Mouse (Mus musculus): ENCODE results near the gene Car10. TPM values are rescaled to one million over a fixed set of nuclear protein-coding genes. Genes with fewer than 3 reads are reported as not detected.

Car10 gene
- polyA plus RNA-seq, 1 experiment from 2014 or later = 0.29 TPM

DNA sequence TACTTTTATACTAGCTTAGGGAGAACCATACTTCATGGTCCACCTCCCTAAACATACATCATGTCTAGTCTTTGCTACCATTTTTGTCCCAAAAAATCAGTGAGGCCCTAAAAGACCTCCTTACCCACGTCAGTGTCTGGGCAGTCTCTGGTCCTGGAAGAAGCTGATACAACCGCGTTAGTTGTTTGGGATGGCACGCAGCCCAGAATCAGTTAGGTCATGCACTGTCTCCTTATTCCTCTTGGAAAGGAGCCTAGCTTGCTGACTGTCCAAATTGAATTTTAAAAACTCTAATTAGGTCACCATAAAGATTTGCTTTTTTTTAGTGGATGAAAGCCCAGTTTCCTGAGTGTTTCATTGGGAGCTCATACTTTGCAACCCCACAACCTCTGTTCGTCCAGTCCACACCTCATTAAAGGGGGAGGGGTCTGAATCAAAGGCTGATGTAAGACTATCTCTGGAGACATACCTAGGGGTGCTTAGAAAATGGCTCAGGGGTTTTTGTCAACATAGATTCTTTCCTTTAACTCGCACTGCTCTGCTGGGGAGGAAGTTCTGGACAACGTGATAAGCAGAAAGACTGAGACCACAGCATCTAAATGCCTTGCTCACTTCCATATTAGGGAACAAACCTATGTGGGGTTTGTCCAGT lies 433.3 kb downstream of the Car10 start:
- no peaks in the 10 kb centered on the region for H3K36me3 ChIP-seq
- H3K9me3 ChIP-seq = 0 out of 2 replicates have a peak, but pooled peaks cover 3% of the 10 kb centered on the region
- ATAC-seq (ENCODE audit: insufficient number of reproducible peaks, insufficient read depth, low FRiP score, low TSS enrichment, low read depth) = no peak
- H3K4me1 ChIP-seq (replicated peaks) = no peaks in the 10 kb centered on the region
- no peak overlapping the region for H3K27ac ChIP-seq
- WGBS = 81% methylated on average over 7 of the region's 7 CpGs
- no peak overlapping the region for H3K4me2 ChIP-seq
- H3K27me3 ChIP-seq = no peaks in the 10 kb centered on the region
- no peak overlapping the region for H3K9ac ChIP-seq (replicated peaks)
- H3K4me3 ChIP-seq (replicated peaks) = no peak overlapping the region

DNA sequence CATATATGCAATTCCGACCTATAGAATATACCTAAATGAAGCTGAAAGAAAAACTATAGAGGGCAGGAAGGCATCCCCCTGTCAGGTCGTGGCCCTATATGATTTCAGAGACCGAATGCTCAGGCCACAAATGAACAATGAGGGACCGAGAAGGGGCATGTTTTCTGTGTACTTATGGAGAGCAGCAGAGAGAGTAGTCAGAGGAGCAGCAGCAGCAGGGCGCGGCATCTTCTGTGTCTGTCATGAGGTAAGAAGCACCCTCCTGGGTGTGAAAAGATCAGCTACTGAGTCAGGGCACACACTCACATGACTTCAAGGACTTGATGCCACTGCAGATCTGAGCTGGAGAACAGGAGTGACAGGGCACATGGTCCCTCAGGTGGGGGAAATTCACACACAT lies 438.4 kb downstream of the Car10 start:
- Histone ChIP-seq H3K9ac (replicated peaks) (no peak overlapping the region), H3K9me3 (no peaks in the 10 kb centered on the region), H3K4me2 (no peak overlapping the region), H3K4me1 (replicated peaks) (no peaks in the 10 kb centered on the region), H3K27me3 (no peaks in the 10 kb centered on the region), H3K27ac (no peak overlapping the region), H3K36me3 (no peaks in the 10 kb centered on the region), H3K4me3 (replicated peaks) (no peak overlapping the region)
- no peak for ATAC-seq (ENCODE audit: insufficient number of reproducible peaks, insufficient read depth, low FRiP score, low TSS enrichment, low read depth)
- 87% methylated on average over 6 of the region's 6 CpGs for WGBS

DNA sequence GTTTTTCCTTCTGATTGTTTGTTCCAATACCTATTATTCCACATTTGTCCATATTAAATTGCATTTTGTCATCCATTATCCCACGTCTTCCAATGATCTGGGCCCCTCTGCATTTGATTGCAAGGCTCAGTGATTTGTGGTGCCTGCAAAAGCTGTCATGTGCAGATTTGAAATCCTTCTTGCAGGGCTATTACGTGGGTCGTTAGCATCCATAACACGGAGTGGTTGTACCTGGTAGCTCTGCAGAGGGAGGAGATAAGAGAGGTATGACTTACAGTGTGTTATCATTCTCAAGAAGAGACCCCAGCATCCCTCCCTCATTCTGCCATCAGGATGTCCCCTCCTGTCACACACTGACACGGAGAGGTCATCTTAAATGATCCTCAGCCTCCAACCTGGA lies 451.1 kb downstream of the Car10 start:
- Histone ChIP-seq H3K36me3 (no peaks in the 10 kb centered on the region), H3K9ac (replicated peaks) (no peak overlapping the region), H3K27ac (no peak overlapping the region), H3K4me3 (replicated peaks) (no peak overlapping the region), H3K9me3 (no peaks in the 10 kb centered on the region), H3K4me2 (no peak overlapping the region), H3K27me3 (no peaks in the 10 kb centered on the region), H3K4me1 (replicated peaks) (no peaks in the 10 kb centered on the region)
- 58% methylated on average over 5 of the region's 5 CpGs for WGBS
- ATAC-seq (ENCODE audit: insufficient number of reproducible peaks, insufficient read depth, low FRiP score, low TSS enrichment, low read depth) = no peak

GRCm38 (mm10) chr11:93550908-93551307 lies 453.1 kb downstream of the Car10 start:
- H3K27me3 ChIP-seq = no peaks in the 10 kb centered on the region
- H3K9ac ChIP-seq (replicated peaks) = no peak overlapping the region
- H3K27ac ChIP-seq = no peak overlapping the region
- H3K36me3 ChIP-seq = no peaks in the 10 kb centered on the region
- no peaks in the 10 kb centered on the region for H3K4me1 ChIP-seq (replicated peaks)
- no peak overlapping the region for H3K4me3 ChIP-seq (replicated peaks)
- 4% methylated on average over 3 of the region's 3 CpGs for WGBS
- no peak overlapping the region for H3K4me2 ChIP-seq
- no peak for ATAC-seq (ENCODE audit: insufficient number of reproducible peaks, insufficient read depth, low FRiP score, low TSS enrichment, low read depth)
- no peaks in the 10 kb centered on the region for H3K9me3 ChIP-seq

- Histone ChIP-seq H3K4me2 (no peak overlapping the region), H3K27ac (no peak overlapping the region), H3K4me3 (replicated peaks) (no peak overlapping the region), H3K4me1 (replicated peaks) (0 out of 2 replicates have a peak, but pooled peaks cover 4% of the 10 kb centered on the region), H3K27me3 (no peaks in the 10 kb centered on the region; the same call in 1 of the 2 replicates), H3K9ac (replicated peaks) (no peak overlapping the region), H3K36me3 (no peaks in the 10 kb centered on the region), H3K9me3 (no peaks in the 10 kb centered on the region)
- ATAC-seq (ENCODE audit: insufficient number of reproducible peaks, insufficient read depth, low FRiP score, low TSS enrichment, low read depth) = no peak
- 81% methylated on average over 3 of the region's 3 CpGs for WGBS
These were observed 461.3 kb downstream of the Car10 start for GRCm38 (mm10) chr11:93559118-93559517.

- 53% methylated on average over 7 of the region's 7 CpGs for WGBS
- ATAC-seq (ENCODE audit: insufficient number of reproducible peaks, insufficient read depth, low FRiP score, low TSS enrichment, low read depth) = no peak
- H3K4me2 ChIP-seq = no peak overlapping the region
These were observed 462.7 kb downstream of the Car10 start for GRCm38 (mm10) chr11:93560570-93560969.

GRCm38 (mm10) chr11:93562330-93562865 lies 464.6 kb downstream of the Car10 start:
- Histone ChIP-seq H3K4me1 (replicated peaks) (0 out of 2 replicates have a peak, but pooled peaks cover 4% of the 10 kb centered on the region), H3K9ac (replicated peaks) (no peak overlapping the region), H3K27ac (no peak overlapping the region), H3K9me3 (no peaks in the 10 kb centered on the region), H3K27me3 (no peaks in the 10 kb centered on the region; the same call in 1 of the 2 replicates), H3K36me3 (no peaks in the 10 kb centered on the region), H3K4me2 (no peak overlapping the region), H3K4me3 (replicated peaks) (no peak overlapping the region)
- no peak for ATAC-seq (ENCODE audit: insufficient number of reproducible peaks, insufficient read depth, low FRiP score, low TSS enrichment, low read depth)

More at GRCm38 (mm10) chr11:93560570-93560969, 462.7 kb downstream of the Car10 start:
- H3K4me1 ChIP-seq (replicated peaks) = 0 out of 2 replicates have a peak, but pooled peaks cover 4% of the 10 kb centered on the region
- no peak overlapping the region for H3K27ac ChIP-seq
- H3K9me3 ChIP-seq = no peaks in the 10 kb centered on the region
- no peak overlapping the region for H3K4me3 ChIP-seq (replicated peaks)
- no peak overlapping the region for H3K9ac ChIP-seq (replicated peaks)
- H3K36me3 ChIP-seq = no peaks in the 10 kb centered on the region
- no peaks in the 10 kb centered on the region; the same call in 1 of the 2 replicates for H3K27me3 ChIP-seq

- no peak for ATAC-seq (ENCODE audit: insufficient number of reproducible peaks, insufficient read depth, low FRiP score, low TSS enrichment, low read depth)
- Histone ChIP-seq H3K27ac (no peak overlapping the region), H3K9me3 (no peaks in the 10 kb centered on the region), H3K4me3 (replicated peaks) (no peak overlapping the region), H3K4me2 (no peak overlapping the region), H3K9ac (replicated peaks) (no peak overlapping the region), H3K27me3 (no peaks in the 10 kb centered on the region; the same call in 1 of the 2 replicates), H3K4me1 (replicated peaks) (0 out of 2 replicates have a peak, but pooled peaks cover 4% of the 10 kb centered on the region), H3K36me3 (no peaks in the 10 kb centered on the region)
- 88% methylated on average over 3 of the region's 3 CpGs for WGBS
These were observed 467.9 kb downstream of the Car10 start for GRCm38 (mm10) chr11:93565756-93566155.

GRCm38 (mm10) chr11:93571917-93572641 lies 474.3 kb downstream of the Car10 start:
- Histone ChIP-seq H3K27ac (no peak overlapping the region), H3K4me3 (replicated peaks) (no peak overlapping the region), H3K4me2 (no peak overlapping the region), H3K9ac (replicated peaks) (no peak overlapping the region), H3K4me1 (replicated peaks) (no peaks in the 10 kb centered on the region), H3K36me3 (no peaks in the 10 kb centered on the region), H3K9me3 (no peaks in the 10 kb centered on the region), H3K27me3 (no peaks in the 10 kb centered on the region)
- WGBS = 73% methylated on average over 11 of the region's 11 CpGs
- ATAC-seq (ENCODE audit: insufficient number of reproducible peaks, insufficient read depth, low FRiP score, low TSS enrichment, low read depth) = no peak

DNA sequence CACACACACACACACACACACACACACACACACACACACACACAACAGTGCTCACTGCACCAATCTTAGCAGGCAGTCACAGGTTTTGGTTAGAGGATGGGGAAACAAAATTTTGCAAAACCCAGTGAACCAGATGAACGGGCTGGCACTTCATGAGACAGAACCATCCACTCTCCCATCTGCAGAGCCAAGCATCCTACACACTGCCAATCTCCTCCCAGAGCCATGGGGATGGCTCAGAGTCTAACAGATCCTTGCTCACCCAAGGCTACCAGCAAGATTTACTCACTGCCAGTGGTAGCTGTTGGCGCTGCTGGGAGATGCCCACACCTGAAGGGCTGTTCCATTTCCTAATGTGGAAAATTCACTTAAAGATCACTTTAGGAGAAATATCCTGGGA lies 479.6 kb downstream of the Car10 start:
- H3K9me3 ChIP-seq = no peaks in the 10 kb centered on the region
- H3K9ac ChIP-seq (replicated peaks) = no peak overlapping the region
- H3K4me3 ChIP-seq (replicated peaks) = no peak overlapping the region
- no peak overlapping the region for H3K4me2 ChIP-seq
- H3K27me3 ChIP-seq = no peaks in the 10 kb centered on the region
- WGBS = 89% methylated on average over 2 of the region's 2 CpGs
- no peak for ATAC-seq (ENCODE audit: insufficient number of reproducible peaks, insufficient read depth, low FRiP score, low TSS enrichment, low read depth)
- H3K4me1 ChIP-seq (replicated peaks) = peaks cover 4% of the 10 kb centered on the region; the same call in 1 of the 2 replicates
- H3K27ac ChIP-seq = no peak overlapping the region
- H3K36me3 ChIP-seq = no peaks in the 10 kb centered on the region

DNA sequence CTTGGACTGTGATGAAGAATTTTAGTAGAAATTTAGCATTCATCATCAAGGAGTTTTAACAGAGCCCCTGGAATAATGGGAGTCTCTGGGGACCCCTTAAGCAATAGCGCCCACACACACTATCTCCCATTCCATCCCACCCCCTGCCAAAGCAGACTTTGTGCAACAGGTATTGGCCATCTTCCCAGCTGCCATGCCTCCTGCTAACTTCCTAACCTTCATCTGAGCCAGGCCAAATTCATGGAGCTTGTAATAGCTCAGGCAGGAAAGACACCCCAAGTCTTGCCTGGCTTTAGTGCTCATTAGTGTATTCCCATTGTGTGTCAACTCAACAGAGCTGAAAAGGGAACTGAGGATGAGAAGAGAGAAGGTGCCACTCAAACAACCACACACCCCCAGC lies 481.8 kb downstream of the Car10 start:
- Histone ChIP-seq H3K27ac (no peak overlapping the region), H3K4me3 (replicated peaks) (no peak overlapping the region), H3K27me3 (no peaks in the 10 kb centered on the region), H3K9me3 (no peaks in the 10 kb centered on the region), H3K9ac (replicated peaks) (no peak overlapping the region), H3K4me1 (replicated peaks) (peaks cover 4% of the 10 kb centered on the region; the same call in 1 of the 2 replicates), H3K4me2 (no peak overlapping the region), H3K36me3 (no peaks in the 10 kb centered on the region)
- ATAC-seq (ENCODE audit: insufficient number of reproducible peaks, insufficient read depth, low FRiP score, low TSS enrichment, low read depth) = no peak
- 91% methylated on average over 1 of the region's 1 CpGs for WGBS

Data from limb, embryonic 12.5 days (tissue).